Mouse (Mus musculus): ENCODE measurements at regions not wholly inside any gene's neighbourhood (a gene's known extent, or its start where the extent isn't known, plus 50 kb on each side); places are given as distances from the start of the nearest gene placed in this dataset.

GRCm38 (mm10) chr9:76407549-76407948 lies 83.9 kb upstream of the Hcrtr2 start:
- TF ChIP-seq CTCF (IDR thresholded peaks at IDR 0.05 in 2 of 3, conservative IDR thresholded peaks at IDR 0.05 in 1 of 3; ENCODE audit: control insufficient read depth in 1 of 3, insufficient read depth in 1 of 3, low read depth in 2 of 3, low read length in 3 of 3, poor library complexity in 1 of 3, severe bottlenecking in 1 of 3) (no peak), ZMIZ1 (IDR thresholded peaks at IDR 0.05; ENCODE audit: low read depth, low read length) (no peak), POLR2AphosphoS5 (IDR thresholded peaks at IDR 0.05; ENCODE audit: borderline replicate concordance, low read depth, low read length) (no peak)

Data from MEL (cell line).